Mouse (Mus musculus): ENCODE measurements around the gene Dppa5a. TPM values are rescaled to one million over a fixed set of nuclear protein-coding genes. Genes with fewer than 3 reads are reported as not detected.
"Not testable (repeated sequence)": the region's sequence is repeated elsewhere in the genome, so short reads cannot be mapped to it uniquely, and the experiment has no call there.

Dppa5a gene
- polyA plus RNA-seq, 1 experiment from 2014 or later, result 0.41 TPM

DNA sequence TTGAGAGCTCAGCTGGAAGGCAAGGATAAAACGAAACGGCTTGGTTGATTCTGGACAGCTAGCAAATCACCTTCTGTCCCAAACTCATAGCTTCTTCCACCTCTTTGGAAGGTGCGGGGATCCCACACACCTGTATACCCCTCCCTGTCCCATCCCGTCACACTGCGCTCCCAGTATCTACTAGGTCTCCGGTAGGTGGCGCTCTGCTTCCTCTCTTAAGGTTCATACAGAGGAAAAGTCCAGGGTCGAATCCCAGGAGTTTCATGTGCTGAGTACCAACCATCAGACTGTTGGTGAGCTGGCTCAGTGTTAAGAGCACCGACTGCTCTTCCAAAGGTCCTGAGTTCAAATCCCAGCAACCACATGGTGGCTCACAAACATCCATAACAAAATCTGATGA lies 9.9 kb downstream of the Dppa5a start:
- Histone ChIP-seq H3K4me3 (ENCODE audit: low read depth, low read length) (no peak overlapping the region), H3K9me3 (ENCODE audit: control insufficient read depth, low read length) (no peaks in the 10 kb centered on the region), H3K4me2 (ENCODE audit: low read depth) (no peak overlapping the region), H3K27me3 (ENCODE audit: control insufficient read depth, insufficient read depth, low read length) (no peaks in the 10 kb centered on the region), H3K9ac (ENCODE audit: low read length) (no peak overlapping the region), H3K36me3 (ENCODE audit: control insufficient read depth, insufficient read depth, low read length) (no peaks in the 10 kb centered on the region), H3K4me1 (ENCODE audit: control insufficient read depth, insufficient read depth, low read length) (no peaks in the 10 kb centered on the region), H3K27ac (ENCODE audit: low read depth, low read length) (no peak overlapping the region)
- no peak for ATAC-seq (ENCODE audit: insufficient read depth, low FRiP score, low TSS enrichment)
- WGBS, result 17% methylated on average over 9 of the region's 9 CpGs
- peak; percentile 65 for DNase-seq (ENCODE audit: low spot score)

DNA sequence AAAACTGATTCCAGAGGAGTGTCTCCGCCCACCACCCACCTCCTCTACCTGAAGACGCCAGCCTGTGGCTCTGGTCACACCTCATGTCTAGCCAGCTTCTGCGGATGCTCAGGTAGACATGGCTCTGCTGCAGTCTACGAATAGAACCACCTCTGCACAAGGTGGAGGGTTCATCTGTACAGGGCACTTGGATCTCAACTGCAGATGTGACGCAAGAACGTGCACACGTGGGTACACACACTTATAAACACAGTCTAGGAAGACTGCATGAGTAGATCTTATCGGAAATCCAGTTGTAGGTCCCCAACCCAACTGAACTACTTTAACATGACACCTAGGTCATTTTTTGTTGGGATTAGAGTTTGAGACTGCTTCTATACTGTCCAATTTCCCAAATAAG lies 12.4 kb downstream of the Dppa5a start, which contains the start of gene Gsta2:
Gene Gsta2, minus strand, starts transcription at position 178 of the 400 bp plus-strand sequence.
- H3K9me3 ChIP-seq (ENCODE audit: control insufficient read depth, low read length), result no peaks in the 10 kb centered on the region
- no peak within 1 kb of the TSS for H3K27ac ChIP-seq (ENCODE audit: low read depth, low read length)
- H3K9ac ChIP-seq (ENCODE audit: low read length), result no peak within 1 kb of the TSS
- no peaks in the 10 kb centered on the region for H3K4me1 ChIP-seq (ENCODE audit: control insufficient read depth, insufficient read depth, low read length)
- no peak within 1 kb of the TSS for H3K4me3 ChIP-seq (ENCODE audit: low read depth, low read length)
- H3K4me2 ChIP-seq (ENCODE audit: low read depth), result no peak within 1 kb of the TSS
- H3K36me3 ChIP-seq (ENCODE audit: control insufficient read depth, insufficient read depth, low read length), result no peaks in the 10 kb centered on the region
- ATAC-seq (ENCODE audit: insufficient read depth, low FRiP score, low TSS enrichment) (no peak), DNase-seq (ENCODE audit: low spot score) (no peak)
- no peaks in the 10 kb centered on the region for H3K27me3 ChIP-seq (ENCODE audit: control insufficient read depth, insufficient read depth, low read length)
- 91% methylated on average over 8 of the region's 8 CpGs for WGBS

DNA sequence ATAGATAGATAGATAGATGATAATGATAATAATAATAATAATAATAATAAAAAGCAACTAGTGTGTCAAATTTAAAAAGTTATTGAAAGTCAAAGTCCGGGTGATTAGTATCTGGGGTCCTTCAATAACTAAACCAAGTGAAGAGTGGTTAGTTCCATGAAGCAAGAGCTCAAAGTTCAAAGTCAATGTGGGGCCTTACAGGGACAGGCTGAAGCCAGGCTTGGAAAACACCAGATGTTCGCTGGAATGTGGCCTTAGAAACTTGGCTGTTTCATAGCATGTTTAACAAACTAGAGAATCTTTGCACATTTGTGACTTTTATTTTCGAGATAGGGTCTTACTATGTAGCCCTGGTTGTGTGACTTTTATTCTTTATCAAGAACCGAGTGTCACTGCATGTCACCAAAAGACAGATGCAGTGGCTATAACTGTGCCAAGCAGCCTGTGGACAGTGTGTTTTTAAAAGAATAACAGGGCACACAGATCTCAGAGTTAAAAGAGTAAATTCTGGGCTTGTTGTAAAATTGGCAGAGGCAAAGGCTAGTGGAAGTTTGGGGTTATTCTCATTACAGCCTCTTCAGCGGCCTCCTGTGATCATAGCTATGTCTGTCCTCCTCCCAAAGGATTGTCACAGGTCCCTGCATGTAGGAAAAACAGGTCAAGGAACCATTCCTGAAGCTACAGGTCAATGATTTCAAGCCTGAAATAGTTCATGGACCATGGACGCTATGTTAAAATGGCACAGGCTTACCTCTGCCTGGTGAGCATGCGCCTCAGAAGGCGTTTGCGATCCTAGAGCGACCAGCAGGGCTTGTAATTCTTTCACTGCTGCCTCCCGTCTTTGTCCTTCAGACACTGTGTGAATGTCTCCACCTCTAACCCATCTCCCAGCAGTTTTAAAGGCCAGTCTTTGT lies 13.1 kb downstream of the Dppa5a start:
- DNase-seq (ENCODE audit: low spot score), result no peak
- Histone ChIP-seq H3K4me1 (ENCODE audit: control insufficient read depth, insufficient read depth, low read length) (no peaks in the 10 kb centered on the region), H3K27ac (ENCODE audit: low read depth, low read length) (no peak overlapping the region), H3K4me3 (ENCODE audit: low read depth, low read length) (no peak overlapping the region), H3K27me3 (ENCODE audit: control insufficient read depth, insufficient read depth, low read length) (no peaks in the 10 kb centered on the region), H3K36me3 (ENCODE audit: control insufficient read depth, insufficient read depth, low read length) (no peaks in the 10 kb centered on the region), H3K4me2 (ENCODE audit: low read depth) (no peak overlapping the region), H3K9me3 (ENCODE audit: control insufficient read depth, low read length) (no peaks in the 10 kb centered on the region), H3K9ac (ENCODE audit: low read length) (no peak overlapping the region)
- no peak for ATAC-seq (ENCODE audit: insufficient read depth, low FRiP score, low TSS enrichment)
- WGBS, result 79% methylated on average over 11 of the region's 11 CpGs

DNA sequence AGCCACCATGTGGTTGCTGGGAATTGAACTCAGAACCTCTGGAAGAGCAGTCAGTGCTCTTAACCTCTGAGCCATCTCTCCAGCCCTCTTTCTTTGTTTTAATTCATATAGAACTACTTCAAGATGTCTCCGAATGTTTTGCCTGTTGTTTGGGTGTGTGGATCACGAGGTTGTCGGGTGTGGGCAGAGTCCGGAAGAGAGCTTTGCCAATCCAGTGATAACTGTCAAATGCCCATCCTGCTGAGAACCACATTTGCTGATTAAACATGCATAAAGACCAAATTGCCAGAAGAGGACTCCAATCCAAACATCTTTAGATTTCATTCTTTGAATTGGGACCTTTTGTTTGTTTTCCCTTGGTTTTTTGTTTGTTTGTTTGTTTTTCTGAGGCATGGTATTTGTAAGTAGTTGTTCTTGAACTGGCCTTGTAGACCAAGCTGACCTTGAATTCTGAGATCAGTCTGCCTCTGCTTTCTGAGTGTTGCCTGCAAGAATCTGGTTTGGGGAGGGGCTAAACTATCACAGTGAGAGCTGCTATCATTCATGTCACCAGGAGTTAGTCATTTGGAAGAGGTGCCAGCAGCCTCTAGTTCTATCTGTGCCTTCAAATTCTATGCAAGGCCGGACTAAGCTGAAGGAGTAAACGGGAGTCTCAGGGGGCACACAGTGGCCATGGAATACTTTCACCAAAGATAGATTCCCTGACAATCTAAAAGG lies 16.3 kb downstream of the Dppa5a start:
- DNase-seq (ENCODE audit: low spot score) (no peak), ATAC-seq (ENCODE audit: insufficient read depth, low FRiP score, low TSS enrichment) (no peak)
- 90% methylated on average over 6 of the region's 6 CpGs for WGBS
- Histone ChIP-seq H3K9me3 (ENCODE audit: control insufficient read depth, low read length) (no peaks in the 10 kb centered on the region), H3K4me1 (ENCODE audit: control insufficient read depth, insufficient read depth, low read length) (no peaks in the 10 kb centered on the region), H3K4me2 (ENCODE audit: low read depth) (no peak overlapping the region), H3K27me3 (ENCODE audit: control insufficient read depth, insufficient read depth, low read length) (no peaks in the 10 kb centered on the region), H3K36me3 (ENCODE audit: control insufficient read depth, insufficient read depth, low read length) (no peaks in the 10 kb centered on the region), H3K9ac (ENCODE audit: low read length) (no peak overlapping the region), H3K4me3 (ENCODE audit: low read depth, low read length) (no peak overlapping the region), H3K27ac (ENCODE audit: low read depth, low read length) (no peak overlapping the region)

DNA sequence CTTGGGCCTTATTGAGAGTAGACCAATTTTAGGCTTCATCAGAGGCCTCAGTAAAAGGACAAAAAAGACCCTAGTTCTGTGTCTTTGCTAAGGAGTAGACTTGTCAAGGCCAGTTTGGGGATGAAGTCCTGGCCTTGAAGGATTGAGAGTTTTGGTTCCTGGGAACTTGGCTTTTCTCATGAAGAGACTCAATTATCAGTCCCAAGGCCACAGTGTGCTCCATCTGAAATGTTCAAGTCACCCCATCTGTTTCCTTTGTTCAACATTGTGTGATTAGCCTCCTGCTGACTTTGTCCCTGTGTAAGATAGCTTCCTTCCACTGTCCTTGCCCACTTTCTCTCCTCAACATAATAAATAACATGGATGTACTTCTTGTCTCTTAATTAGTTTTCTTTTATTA lies 18.0 kb downstream of the Dppa5a start:
- not testable (repeated sequence) for H3K9ac ChIP-seq (ENCODE audit: low read length); H3K9me3 ChIP-seq (ENCODE audit: control insufficient read depth, low read length); ATAC-seq (ENCODE audit: insufficient read depth, low FRiP score, low TSS enrichment); H3K27me3 ChIP-seq (ENCODE audit: control insufficient read depth, insufficient read depth, low read length); H3K36me3 ChIP-seq (ENCODE audit: control insufficient read depth, insufficient read depth, low read length); H3K4me3 ChIP-seq (ENCODE audit: low read depth, low read length); H3K27ac ChIP-seq (ENCODE audit: low read depth, low read length); DNase-seq (ENCODE audit: low spot score); H3K4me1 ChIP-seq (ENCODE audit: control insufficient read depth, insufficient read depth, low read length); H3K4me2 ChIP-seq (ENCODE audit: low read depth)

DNA sequence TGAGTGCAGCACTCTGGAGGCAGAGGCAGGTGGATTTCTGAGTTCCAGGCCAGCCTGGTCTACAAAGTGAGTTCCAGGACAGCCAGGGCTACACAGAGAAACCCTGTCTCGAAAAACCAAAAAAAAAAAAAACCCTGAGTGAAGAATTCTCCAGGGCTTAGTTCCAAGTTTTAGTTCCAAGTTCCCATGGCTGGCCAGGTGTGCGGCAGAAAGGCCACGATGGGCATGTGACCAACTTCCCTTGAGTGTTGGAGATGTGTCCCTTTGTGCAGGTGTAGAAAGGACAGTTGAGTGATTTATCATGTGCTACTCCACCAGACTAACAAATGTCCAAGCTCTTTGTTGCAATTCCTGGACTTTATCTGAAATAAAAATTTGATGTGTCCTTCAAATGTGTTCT lies 18.8 kb downstream of the Dppa5a start:
- H3K27me3 ChIP-seq (ENCODE audit: control insufficient read depth, insufficient read depth, low read length); H3K4me1 ChIP-seq (ENCODE audit: control insufficient read depth, insufficient read depth, low read length); H3K4me3 ChIP-seq (ENCODE audit: low read depth, low read length); DNase-seq (ENCODE audit: low spot score); H3K9ac ChIP-seq (ENCODE audit: low read length); H3K36me3 ChIP-seq (ENCODE audit: control insufficient read depth, insufficient read depth, low read length); H3K27ac ChIP-seq (ENCODE audit: low read depth, low read length); H3K4me2 ChIP-seq (ENCODE audit: low read depth); ATAC-seq (ENCODE audit: insufficient read depth, low FRiP score, low TSS enrichment); H3K9me3 ChIP-seq (ENCODE audit: control insufficient read depth, low read length): not testable (repeated sequence)
- 80% methylated on average over 3 of the region's 3 CpGs for WGBS

DNA sequence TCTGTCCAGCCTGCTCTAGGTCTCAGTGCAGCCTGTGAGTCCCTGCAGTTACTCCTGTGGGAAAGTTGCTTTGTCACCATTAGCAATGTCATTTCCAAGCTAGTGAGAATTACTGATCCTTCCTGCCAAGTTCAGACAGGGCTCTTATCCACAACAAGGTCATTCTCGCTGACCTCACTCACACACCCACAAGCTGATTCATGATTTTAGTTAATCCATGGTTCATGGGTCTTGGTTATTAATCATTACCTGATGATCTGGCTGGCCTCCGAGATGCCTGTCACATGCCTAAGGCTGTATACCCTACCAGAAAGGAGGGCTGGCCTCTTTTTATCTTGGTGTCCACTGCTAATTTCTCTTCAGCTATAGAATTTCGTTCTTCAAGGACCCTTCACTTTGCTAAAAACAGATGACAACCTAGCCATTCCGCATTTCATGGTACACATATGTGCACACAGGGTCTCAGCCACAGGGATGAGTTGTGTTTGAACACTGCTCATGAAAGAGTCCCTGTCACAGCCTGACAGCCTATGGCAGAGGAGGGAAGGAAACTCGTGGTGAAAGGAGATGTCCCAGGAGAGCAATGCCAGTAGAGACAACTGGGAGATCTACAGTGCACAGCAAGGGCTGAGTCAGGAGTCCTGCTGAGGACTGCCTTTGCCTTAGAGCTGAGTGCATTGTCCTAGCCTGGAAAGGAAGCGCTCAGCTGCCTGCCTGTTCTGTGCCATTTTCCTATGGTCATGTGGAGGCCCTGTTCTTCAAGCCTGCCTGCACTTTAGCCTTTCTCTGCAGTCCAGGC lies 19.6 kb downstream of the Dppa5a start:
- H3K9ac ChIP-seq (ENCODE audit: low read length); H3K36me3 ChIP-seq (ENCODE audit: control insufficient read depth, insufficient read depth, low read length); DNase-seq (ENCODE audit: low spot score); H3K27me3 ChIP-seq (ENCODE audit: control insufficient read depth, insufficient read depth, low read length); ATAC-seq (ENCODE audit: insufficient read depth, low FRiP score, low TSS enrichment); H3K4me3 ChIP-seq (ENCODE audit: low read depth, low read length); H3K9me3 ChIP-seq (ENCODE audit: control insufficient read depth, low read length); H3K4me2 ChIP-seq (ENCODE audit: low read depth); H3K27ac ChIP-seq (ENCODE audit: low read depth, low read length); H3K4me1 ChIP-seq (ENCODE audit: control insufficient read depth, insufficient read depth, low read length): not testable (repeated sequence)
- WGBS, result 64% methylated on average over 6 of the region's 6 CpGs

DNA sequence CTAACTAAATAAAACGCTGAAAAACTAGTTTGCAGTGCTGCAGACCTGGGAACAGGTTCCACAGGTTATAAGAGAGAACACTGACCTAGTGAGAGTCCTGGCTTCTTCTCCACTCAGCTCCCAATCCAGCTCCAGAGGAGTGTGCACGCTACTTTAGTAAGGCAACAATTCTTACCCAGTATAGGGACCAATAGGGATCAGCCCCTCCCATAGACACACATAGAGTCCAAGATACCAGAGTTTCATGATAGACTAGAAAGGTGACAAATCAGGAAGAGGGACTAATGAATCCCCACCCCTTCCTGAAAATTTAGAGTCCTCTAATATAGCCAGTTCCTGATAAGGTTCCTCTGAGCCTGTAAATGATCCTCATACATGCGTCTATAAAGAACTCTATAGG lies 21.0 kb downstream of the Dppa5a start:
- no peak for DNase-seq (ENCODE audit: low spot score)
- Histone ChIP-seq H3K27ac (ENCODE audit: low read depth, low read length) (no peak overlapping the region), H3K27me3 (ENCODE audit: control insufficient read depth, insufficient read depth, low read length) (no peaks in the 10 kb centered on the region), H3K36me3 (ENCODE audit: control insufficient read depth, insufficient read depth, low read length) (no peaks in the 10 kb centered on the region), H3K9ac (ENCODE audit: low read length) (no peak overlapping the region), H3K4me3 (ENCODE audit: low read depth, low read length) (no peak overlapping the region), H3K9me3 (ENCODE audit: control insufficient read depth, low read length) (no peaks in the 10 kb centered on the region), H3K4me1 (ENCODE audit: control insufficient read depth, insufficient read depth, low read length) (no peaks in the 10 kb centered on the region), H3K4me2 (ENCODE audit: low read depth) (no peak overlapping the region)
- ATAC-seq (ENCODE audit: insufficient read depth, low FRiP score, low TSS enrichment), result no peak
- WGBS, result 76% methylated on average over 3 of the region's 3 CpGs
